Mouse (Mus musculus): ENCODE data around the gene Aarsd1. TPM values are rescaled to one million over a fixed set of nuclear protein-coding genes. Genes with fewer than 3 reads are reported as not detected.
A peak's percentile ranks its signal among the peaks of the same experiment; 100 is the strongest.
"Not testable (repeated sequence)": the region's sequence is repeated elsewhere in the genome, so short reads cannot be mapped to it uniquely, and the experiment has no call there.

Aarsd1 gene
- polyA plus RNA-seq, 1 experiment from 2014 or later, result 91.4 TPM

DNA sequence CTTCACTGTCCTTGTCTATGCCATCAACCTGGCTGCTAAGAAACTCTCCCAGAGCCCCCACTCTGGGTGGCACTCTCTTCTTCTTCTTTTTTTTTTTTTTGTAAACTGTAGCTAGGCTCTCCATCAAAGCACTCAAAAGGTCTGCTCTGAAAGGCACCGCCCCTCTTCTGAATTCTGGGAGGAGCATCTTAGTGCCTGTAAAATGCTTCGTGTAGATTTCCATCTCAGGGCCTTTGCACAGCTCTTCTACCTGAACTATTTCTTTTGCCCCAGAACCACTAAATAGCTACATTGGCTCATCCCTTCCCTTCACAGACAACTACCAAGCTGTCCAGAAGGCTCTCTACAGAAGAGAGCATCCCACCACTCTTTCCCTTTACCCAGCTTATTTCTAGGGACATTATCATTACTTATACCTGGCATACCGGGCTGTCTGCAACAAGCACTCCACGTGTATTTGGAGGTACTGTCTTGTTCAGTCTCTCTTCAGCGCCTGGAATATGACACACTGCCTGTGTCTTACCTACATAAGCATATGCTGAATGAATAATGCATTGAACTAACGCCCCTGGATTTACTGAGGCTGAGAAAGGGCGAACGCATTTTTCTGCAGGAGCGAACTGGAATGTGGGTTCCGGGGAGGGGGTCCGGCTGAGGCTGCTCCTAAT, 848 bp downstream of the Aarsd1 start:
- Histone ChIP-seq H3K4me3 (peak overlapping the region; percentile 68), H3K27me3 (ENCODE audit: insufficient read depth, poor library complexity, severe bottlenecking) (no peaks in the 10 kb centered on the region), H3K36me3 (peaks cover 34% of the 10 kb centered on the region), H3K9me3 (no peaks in the 10 kb centered on the region), H3K4me1 (replicated peaks) (peaks cover 10% of the 10 kb centered on the region), H3K27ac (peak overlapping the region; percentile 88)
- WGBS, result 4% methylated on average over 11 of the region's 11 CpGs
- DNase-seq (ENCODE audit: low spot score), result no peak

DNA sequence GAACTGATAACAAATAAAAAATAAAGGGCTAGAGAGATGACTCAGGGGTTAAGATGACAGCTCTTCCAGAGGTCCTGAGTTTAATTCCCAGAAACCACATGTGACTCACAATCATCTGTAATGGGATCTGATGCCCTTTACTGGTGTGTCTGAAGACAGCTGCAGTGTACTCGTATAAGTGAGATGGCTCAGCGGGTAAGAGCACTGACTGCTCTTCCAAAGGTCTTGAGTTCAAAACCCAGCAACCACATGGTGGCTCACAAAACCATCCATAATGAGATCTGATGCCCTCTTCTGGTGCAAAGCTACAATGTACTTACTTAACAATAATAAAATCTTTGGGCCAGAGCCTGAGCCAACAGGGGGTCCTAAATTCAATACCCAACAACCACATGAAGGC, 2.1 kb downstream of the Aarsd1 start:
- no peak for DNase-seq (ENCODE audit: low spot score)
- no peak overlapping the region for H3K4me3 ChIP-seq
- H3K27me3 ChIP-seq (ENCODE audit: insufficient read depth, poor library complexity, severe bottlenecking), result no peaks in the 10 kb centered on the region
- H3K9me3 ChIP-seq, result no peaks in the 10 kb centered on the region
- H3K27ac ChIP-seq, result no peak overlapping the region
- WGBS, result 91% methylated on average over 2 of the region's 2 CpGs
- peaks cover 47% of the 10 kb centered on the region for H3K36me3 ChIP-seq
- peaks cover 10% of the 10 kb centered on the region for H3K4me1 ChIP-seq (replicated peaks)

DNA sequence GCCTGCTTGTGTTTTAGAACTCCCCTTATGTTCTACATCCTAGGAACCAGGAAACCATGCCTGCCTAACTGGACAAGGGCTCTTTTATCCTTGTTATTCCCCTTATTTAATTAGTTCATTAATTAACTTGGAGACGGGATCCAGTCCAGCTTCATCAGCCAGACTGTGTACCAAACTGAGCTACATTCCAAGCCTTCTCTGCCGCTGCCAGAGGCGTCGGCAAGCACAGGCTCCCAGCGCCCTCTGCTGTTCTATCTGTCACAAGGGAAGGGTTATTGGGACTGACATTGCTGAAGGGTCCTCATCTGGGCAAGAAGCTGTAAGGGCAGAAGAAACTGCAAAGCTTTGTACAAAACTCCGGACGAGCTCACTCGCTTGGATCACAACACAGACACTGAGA, 22.3 kb downstream of the Aarsd1 start:
- no peaks in the 10 kb centered on the region for H3K36me3 ChIP-seq
- DNase-seq (ENCODE audit: low spot score), result peak; percentile 76
- 8% methylated on average over 8 of the region's 8 CpGs for WGBS
- H3K9me3 ChIP-seq, result no peaks in the 10 kb centered on the region
- no peak overlapping the region for H3K27ac ChIP-seq
- no peaks in the 10 kb centered on the region for H3K4me1 ChIP-seq (replicated peaks)
- no peaks in the 10 kb centered on the region for H3K27me3 ChIP-seq (ENCODE audit: insufficient read depth, poor library complexity, severe bottlenecking)
- no peak overlapping the region for H3K4me3 ChIP-seq

DNA sequence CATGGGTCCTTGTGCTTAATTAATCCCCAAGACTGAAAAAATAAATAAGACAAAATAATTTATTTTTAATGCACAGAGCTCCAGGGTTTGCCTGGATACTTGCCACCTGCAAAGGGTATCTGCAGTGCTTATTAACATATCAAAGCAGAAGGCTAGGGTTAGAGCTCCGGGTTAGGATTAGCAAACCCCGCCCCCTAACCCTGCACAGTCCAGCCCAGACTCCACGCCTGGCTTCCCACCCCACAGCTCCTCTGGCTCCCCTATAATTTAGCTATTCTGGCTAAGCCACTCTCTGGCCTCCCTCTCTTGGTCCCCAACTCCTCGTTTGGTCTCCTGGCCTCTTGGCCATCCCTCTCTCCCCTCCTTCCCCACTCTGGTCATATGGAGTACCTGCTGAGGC, 35.6 kb downstream of the Aarsd1 start:
- peaks cover 6% of the 10 kb centered on the region for H3K4me1 ChIP-seq (replicated peaks)
- no peak overlapping the region for H3K4me3 ChIP-seq
- no peaks in the 10 kb centered on the region for H3K9me3 ChIP-seq
- no peaks in the 10 kb centered on the region for H3K36me3 ChIP-seq
- WGBS, result 15% methylated on average over 4 of the region's 4 CpGs
- H3K27ac ChIP-seq, result no peak overlapping the region
- peak; percentile 13 for DNase-seq (ENCODE audit: low spot score)
- no peaks in the 10 kb centered on the region for H3K27me3 ChIP-seq (ENCODE audit: insufficient read depth, poor library complexity, severe bottlenecking)

DNA sequence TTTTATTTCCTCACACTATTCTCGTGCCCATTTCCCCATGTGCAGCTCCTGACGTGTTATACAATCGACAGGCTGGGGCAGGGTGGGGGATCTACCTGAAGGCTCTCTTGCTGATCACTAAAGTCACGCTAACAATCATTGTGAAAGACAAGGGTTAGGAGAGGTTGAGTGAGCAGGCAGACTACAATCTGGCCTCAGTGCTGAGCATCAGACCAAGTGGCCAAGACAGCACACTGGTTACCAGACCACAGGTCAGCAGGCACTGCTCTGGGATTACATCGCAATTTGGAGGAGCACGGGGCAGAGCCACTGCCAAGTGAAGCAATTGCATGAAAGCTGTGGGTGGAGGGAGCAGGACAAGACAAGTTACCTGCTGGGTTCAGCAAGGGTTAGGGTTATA, 38.5 kb downstream of the Aarsd1 start:
- no peak for DNase-seq (ENCODE audit: low spot score)
- peaks cover 6% of the 10 kb centered on the region for H3K4me1 ChIP-seq (replicated peaks)
- 0 out of 2 replicates have a peak, but pooled peaks cover 7% of the 10 kb centered on the region for H3K27me3 ChIP-seq (ENCODE audit: insufficient read depth, poor library complexity, severe bottlenecking)
- H3K9me3 ChIP-seq, result no peaks in the 10 kb centered on the region
- no peaks in the 10 kb centered on the region for H3K36me3 ChIP-seq
- 85% methylated on average over 6 of the region's 6 CpGs for WGBS
- H3K27ac ChIP-seq, result no peak overlapping the region
- no peak overlapping the region for H3K4me3 ChIP-seq

DNA sequence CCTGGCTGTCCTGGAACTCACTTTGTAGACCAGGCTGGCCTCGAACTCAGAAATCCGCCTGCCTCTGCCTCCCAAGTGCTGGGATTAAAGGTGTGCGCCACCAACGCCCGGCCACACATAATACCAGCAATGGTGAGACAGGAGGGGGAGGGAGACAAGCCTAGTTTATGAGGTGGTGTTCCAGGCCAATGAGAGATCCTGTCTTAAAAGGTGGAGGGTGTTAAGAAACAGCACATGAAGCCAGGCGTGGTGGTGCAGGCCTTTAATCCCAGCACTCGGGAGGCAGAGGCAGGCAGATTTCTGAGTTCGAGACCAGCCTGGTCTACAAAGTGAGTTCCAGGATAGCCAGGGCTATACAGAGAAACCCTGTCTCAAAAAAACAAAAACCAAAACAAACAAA, 39.2 kb downstream of the Aarsd1 start:
- DNase-seq (ENCODE audit: low spot score); H3K9me3 ChIP-seq; H3K27ac ChIP-seq; H3K36me3 ChIP-seq; H3K27me3 ChIP-seq (ENCODE audit: insufficient read depth, poor library complexity, severe bottlenecking); H3K4me3 ChIP-seq; H3K4me1 ChIP-seq (replicated peaks): not testable (repeated sequence)
- 93% methylated on average over 8 of the region's 8 CpGs for WGBS

DNA sequence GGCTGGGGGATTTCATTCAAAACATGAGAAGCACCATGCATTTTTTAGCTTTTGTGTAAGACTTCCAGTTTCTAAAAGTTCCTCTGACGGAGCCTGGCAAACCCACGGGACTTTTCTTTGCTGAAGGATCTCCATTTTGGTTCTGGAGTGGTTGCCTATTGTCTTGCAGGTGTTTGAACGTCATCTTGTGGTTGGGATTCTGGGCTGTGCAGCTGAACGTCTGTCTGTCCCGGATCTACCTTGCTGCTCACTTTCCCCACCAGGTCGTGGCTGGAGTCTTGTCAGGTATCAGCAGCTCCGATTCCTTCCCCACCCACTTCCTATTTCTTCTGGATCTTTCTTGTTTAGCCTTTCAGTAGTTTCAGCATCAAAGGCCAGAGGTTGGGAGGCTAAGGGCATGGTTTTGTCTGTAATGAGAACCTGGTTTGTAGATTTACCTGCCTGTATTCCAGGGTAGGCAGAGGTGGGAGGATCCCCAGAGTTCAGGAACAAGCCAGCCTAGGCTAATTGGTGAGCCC, 42.9 kb downstream of the Aarsd1 start:
- Histone ChIP-seq H3K36me3 (no peaks in the 10 kb centered on the region), H3K27me3 (ENCODE audit: insufficient read depth, poor library complexity, severe bottlenecking) (0 out of 2 replicates have a peak, but pooled peaks cover 7% of the 10 kb centered on the region), H3K4me3 (no peak overlapping the region), H3K27ac (no peak overlapping the region), H3K9me3 (no peaks in the 10 kb centered on the region), H3K4me1 (replicated peaks) (no peaks in the 10 kb centered on the region)
- 73% methylated on average over 7 of the region's 7 CpGs for WGBS
- no peak for DNase-seq (ENCODE audit: low spot score)

DNA sequence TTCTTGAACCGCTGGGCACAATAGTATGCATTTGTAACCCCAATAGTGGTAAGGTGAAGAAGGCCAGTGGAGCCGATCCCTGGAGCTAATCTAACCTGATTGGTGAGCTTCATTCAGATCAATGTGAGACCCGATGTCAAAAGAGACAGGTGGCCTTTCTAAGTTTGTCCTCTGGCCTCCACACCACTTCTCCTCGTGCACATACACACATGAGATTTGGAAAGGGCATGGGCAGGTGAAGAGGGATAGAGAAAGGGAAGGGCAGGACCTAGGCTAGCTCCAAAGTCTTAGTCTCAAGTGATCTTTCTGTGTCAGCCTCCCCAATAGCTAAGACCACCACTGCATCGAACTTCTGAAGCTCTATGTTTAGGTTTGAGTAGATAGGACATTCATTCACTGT, 47.3 kb downstream of the Aarsd1 start:
- Histone ChIP-seq H3K9me3 (no peaks in the 10 kb centered on the region), H3K27me3 (ENCODE audit: insufficient read depth, poor library complexity, severe bottlenecking) (no peaks in the 10 kb centered on the region), H3K4me1 (replicated peaks) (no peaks in the 10 kb centered on the region), H3K36me3 (no peaks in the 10 kb centered on the region), H3K27ac (no peak overlapping the region), H3K4me3 (no peak overlapping the region)
- 81% methylated on average over 5 of the region's 5 CpGs for WGBS
- no peak for DNase-seq (ENCODE audit: low spot score)

DNA sequence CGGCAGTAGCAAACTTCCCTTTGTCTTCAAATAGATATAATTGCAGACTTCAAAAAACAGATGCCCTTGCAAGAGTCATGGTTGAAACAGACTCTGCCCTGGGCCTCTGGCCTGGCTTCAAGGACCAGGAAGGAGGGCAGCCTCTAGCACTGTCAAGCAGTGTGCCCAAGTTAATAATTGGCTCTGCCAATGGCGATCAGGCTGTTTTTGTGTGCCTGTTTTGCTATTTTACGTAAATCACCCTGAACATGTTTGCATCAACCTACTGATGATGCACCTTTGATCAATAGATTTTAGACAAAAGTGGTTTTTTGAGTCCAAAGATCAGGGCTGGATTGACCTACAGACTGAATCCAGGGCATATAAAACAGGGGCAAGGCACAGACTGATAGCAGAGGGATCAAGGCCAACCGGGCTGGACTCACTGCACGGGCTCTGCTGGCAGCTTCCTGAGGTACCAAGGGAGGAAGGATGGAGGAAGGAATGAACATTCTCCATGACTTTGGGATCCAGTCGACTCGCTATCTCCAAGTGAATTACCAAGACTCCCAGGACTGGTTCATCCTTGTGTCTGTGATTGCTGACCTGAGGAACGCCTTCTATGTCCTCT, 50.0 kb downstream of the Aarsd1 start, which contains the start of gene G6pc:
Gene G6pc, plus strand, starts transcription at position 236 of the 610 bp plus-strand sequence.
- Histone ChIP-seq H3K27ac (no peak within 1 kb of the TSS), H3K4me3 (no peak within 1 kb of the TSS), H3K27me3 (ENCODE audit: insufficient read depth, poor library complexity, severe bottlenecking) (no peaks in the 10 kb centered on the region), H3K4me1 (replicated peaks) (no peaks in the 10 kb centered on the region), H3K9me3 (no peaks in the 10 kb centered on the region), H3K36me3 (no peaks in the 10 kb centered on the region)
- 90% methylated on average over 8 of the region's 8 CpGs for WGBS
- no peak for DNase-seq (ENCODE audit: low spot score)

DNA sequence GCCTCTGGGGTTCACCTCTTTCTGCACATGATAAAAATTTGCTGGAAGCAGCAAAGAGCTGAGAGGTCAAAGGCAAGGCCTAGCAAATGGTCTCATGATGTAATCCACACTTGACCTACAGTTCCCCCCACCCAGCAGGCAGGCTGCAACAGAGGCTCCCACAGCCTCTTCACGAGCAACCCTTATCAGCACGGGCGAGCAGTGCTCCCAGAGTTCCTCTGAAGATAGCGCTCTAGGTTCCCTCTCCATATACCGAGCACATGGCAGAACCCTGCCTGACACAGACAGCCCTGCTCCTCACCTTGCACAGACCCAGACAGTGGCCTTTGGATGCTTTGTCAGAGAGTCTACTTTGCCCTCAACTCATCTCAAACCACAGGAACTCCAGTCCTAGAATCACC, 52.9 kb downstream of the Aarsd1 start:
- Histone ChIP-seq H3K4me1 (replicated peaks) (0 out of 2 replicates have a peak, but pooled peaks cover 4% of the 10 kb centered on the region), H3K36me3 (no peaks in the 10 kb centered on the region), H3K27ac (no peak overlapping the region), H3K9me3 (no peaks in the 10 kb centered on the region), H3K27me3 (ENCODE audit: insufficient read depth, poor library complexity, severe bottlenecking) (no peaks in the 10 kb centered on the region), H3K4me3 (no peak overlapping the region)
- WGBS, result 80% methylated on average over 5 of the region's 5 CpGs
- no peak for DNase-seq (ENCODE audit: low spot score)

DNA sequence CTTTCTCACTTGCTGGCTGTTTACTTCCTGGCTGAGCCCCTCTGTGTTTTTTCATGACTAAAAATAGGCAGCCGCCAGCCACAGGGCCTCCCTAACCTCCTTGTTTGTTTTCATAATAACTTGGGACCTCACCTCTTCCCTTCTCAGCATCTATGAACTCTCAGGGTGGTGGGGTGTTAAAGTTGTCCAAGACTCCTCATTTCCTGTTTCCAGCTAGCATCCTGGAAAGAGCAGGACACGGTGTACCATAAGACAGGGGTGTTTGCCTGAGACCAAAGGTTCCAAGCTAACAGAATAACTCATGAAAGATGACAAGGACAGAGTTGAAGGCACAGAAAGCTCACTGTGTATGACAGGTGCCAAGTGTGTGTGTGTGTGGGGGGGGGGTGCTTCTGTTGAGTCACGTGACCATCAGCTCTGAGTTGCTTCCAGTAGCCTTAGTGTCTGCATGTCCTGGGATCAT, 56.7 kb downstream of the Aarsd1 start:
- Histone ChIP-seq H3K4me3 (no peak overlapping the region), H3K9me3 (no peaks in the 10 kb centered on the region), H3K27ac (no peak overlapping the region), H3K27me3 (ENCODE audit: insufficient read depth, poor library complexity, severe bottlenecking) (no peaks in the 10 kb centered on the region), H3K4me1 (replicated peaks) (0 out of 2 replicates have a peak, but pooled peaks cover 4% of the 10 kb centered on the region), H3K36me3 (no peaks in the 10 kb centered on the region)
- DNase-seq (ENCODE audit: low spot score), result no peak
- WGBS, result 63% methylated on average over 3 of the region's 3 CpGs

DNA sequence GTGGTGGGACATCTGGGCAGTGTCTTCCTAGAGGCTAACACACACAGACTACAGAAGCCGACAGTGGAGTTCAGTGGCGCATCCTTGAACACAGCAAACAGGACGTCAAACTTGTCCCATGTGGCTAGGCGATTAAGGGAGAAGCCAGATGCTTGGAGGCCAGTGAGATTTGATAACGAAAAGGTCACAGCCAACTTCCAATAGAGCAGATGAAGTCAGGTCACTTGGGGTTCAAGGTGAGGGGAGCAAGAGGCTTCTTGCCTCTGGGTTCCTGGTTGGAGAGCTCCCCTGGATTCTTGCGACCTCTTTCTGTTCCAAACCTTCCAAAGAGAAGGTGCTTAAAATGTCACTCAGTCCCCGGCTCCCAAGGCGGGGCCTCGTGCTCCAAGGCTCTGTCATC, 57.6 kb downstream of the Aarsd1 start:
- Histone ChIP-seq H3K4me1 (replicated peaks) (0 out of 2 replicates have a peak, but pooled peaks cover 4% of the 10 kb centered on the region), H3K9me3 (no peaks in the 10 kb centered on the region), H3K4me3 (no peak overlapping the region), H3K27me3 (ENCODE audit: insufficient read depth, poor library complexity, severe bottlenecking) (no peaks in the 10 kb centered on the region), H3K27ac (peak overlapping the region; percentile 53; the same call in 1 of the 2 replicates), H3K36me3 (no peaks in the 10 kb centered on the region)
- no peak for DNase-seq (ENCODE audit: low spot score)
- 76% methylated on average over 9 of the region's 9 CpGs for WGBS

DNA sequence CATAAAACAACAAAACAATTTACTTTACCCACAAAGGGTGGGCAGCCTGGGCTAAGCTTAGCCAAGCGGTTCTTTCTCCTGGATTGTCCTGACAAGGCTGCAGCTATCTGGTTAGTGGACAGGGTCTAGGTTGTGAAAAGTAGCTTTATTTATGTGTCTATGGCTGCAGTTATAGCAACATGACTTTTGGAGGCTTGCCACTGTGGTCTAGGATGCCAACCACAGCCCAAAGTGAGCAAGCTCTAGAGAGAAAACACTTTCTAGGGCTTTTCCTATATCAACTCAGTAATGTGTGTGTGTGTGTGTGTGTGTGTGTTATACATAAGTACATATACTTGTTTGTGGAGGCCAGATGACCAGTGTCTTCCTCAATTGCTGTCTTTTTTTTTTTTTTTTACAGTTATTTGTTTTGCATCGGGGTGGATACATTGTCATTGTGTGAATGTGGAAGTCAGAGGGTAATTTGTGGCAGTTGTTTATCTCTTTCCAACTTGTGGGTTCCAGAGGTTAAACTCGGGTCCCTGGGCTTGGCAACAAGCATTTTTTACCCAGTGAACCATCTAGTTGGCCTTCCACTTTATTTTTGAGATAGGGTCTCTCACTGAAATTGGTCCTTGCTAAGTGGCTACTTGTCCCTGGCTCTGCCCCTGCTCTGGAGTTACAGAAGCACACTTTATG, 59.8 kb downstream of the Aarsd1 start:
- no peaks in the 10 kb centered on the region for H3K36me3 ChIP-seq
- 0 out of 2 replicates have a peak, but pooled peaks cover 4% of the 10 kb centered on the region for H3K4me1 ChIP-seq (replicated peaks)
- no peaks in the 10 kb centered on the region for H3K27me3 ChIP-seq (ENCODE audit: insufficient read depth, poor library complexity, severe bottlenecking)
- WGBS, result 86% methylated on average over 3 of the region's 3 CpGs
- H3K4me3 ChIP-seq, result no peak overlapping the region
- H3K27ac ChIP-seq, result no peak overlapping the region
- DNase-seq (ENCODE audit: low spot score), result no peak
- H3K9me3 ChIP-seq, result no peaks in the 10 kb centered on the region

Measured in hindbrain, embryonic 10.5 days (tissue).